Mouse (Mus musculus): ENCODE results near the gene Nr2c2.

DNA sequence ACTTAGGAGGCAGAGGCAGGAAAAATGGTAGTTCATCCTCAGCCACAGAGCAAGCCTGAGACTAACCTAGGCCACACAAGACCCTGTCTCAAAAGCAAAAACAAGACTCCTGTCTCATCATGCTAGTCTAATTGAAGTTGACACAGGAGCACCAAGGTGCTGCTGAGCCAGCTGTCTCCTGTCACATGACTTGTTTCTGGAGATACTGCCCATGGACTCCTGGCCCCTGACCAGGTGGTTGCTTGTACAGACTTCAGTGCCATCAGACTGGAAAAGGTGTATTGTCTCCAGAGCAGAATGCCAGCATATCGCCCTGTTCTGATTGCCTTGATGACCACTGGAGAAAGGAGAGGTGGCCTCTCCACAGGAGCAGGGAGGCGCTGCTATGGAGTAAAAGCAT, 10.5 kb upstream of the Nr2c2 start:
- TF ChIP-seq GATA1 (IDR thresholded peaks at IDR 0.05; ENCODE audit: low read length) (no peak), TAL1 (IDR thresholded peaks at IDR 0.05; ENCODE audit: low read length) (no peak)

Measured in erythroblast, embryonic 14.5 days (primary cell).